Mouse (Mus musculus): ENCODE measurements around the gene Hes6. TPM values are rescaled to one million over a fixed set of nuclear protein-coding genes. Genes with fewer than 3 reads are reported as not detected.

Hes6 gene
- polyA plus RNA-seq, 1 experiment from 2014 or later: 67.3 TPM

- Histone ChIP-seq H3K36me3 (ENCODE audit: control insufficient read depth, insufficient read depth, low read length) (no peaks in the 10 kb centered on the region), H3K4me3 (ENCODE audit: control insufficient read depth in 1 of 2, insufficient read depth in 1 of 2, low read depth in 1 of 2, low read length in 2 of 2) (no peak overlapping the region), H3K9me3 (ENCODE audit: control insufficient read depth, low read length) (no peaks in the 10 kb centered on the region), H3K27ac (replicated peaks in 1 of 2; ENCODE audit: control insufficient read depth in 1 of 2, insufficient read depth in 1 of 2, low read depth in 2 of 2, low read length in 2 of 2) (no peak overlapping the region), H3K4me2 (ENCODE audit: low read length) (no peak overlapping the region), H3K4me1 (ENCODE audit: control insufficient read depth in 2 of 2, insufficient read depth in 2 of 2, low read length in 2 of 2) (peaks cover 40 to 55% of the 10 kb centered on the region in 2 experiments), H3K9ac (ENCODE audit: low read length) (peak overlapping the region; percentile 75), H3K27me3 (ENCODE audit: control insufficient read depth, insufficient read depth, low read length) (no peaks in the 10 kb centered on the region)
- 90% methylated on average over 4 of the region's 4 CpGs for WGBS
- no peak for ATAC-seq (ENCODE audit: insufficient number of reproducible peaks, insufficient read depth, low FRiP score, low read depth)
Measured at GRCm38 (mm10) chr1:91457116-91457515, 43.3 kb upstream of the Hes6 start.

- peaks cover 46 to 62% of the 10 kb centered on the region in 2 experiments for H3K4me1 ChIP-seq (ENCODE audit: control insufficient read depth in 2 of 2, insufficient read depth in 2 of 2, low read length in 2 of 2)
- H3K27me3 ChIP-seq (ENCODE audit: control insufficient read depth, insufficient read depth, low read length): no peaks in the 10 kb centered on the region
- ATAC-seq (ENCODE audit: insufficient number of reproducible peaks, insufficient read depth, low FRiP score, low read depth): no peak
- H3K9me3 ChIP-seq (ENCODE audit: control insufficient read depth, low read length): no peaks in the 10 kb centered on the region
- H3K9ac ChIP-seq (ENCODE audit: low read length): peak overlapping the region; percentile 55
- H3K4me2 ChIP-seq (ENCODE audit: low read length): peak overlapping the region; percentile 25
- no peak overlapping the region for H3K4me3 ChIP-seq (ENCODE audit: control insufficient read depth in 1 of 2, insufficient read depth in 1 of 2, low read depth in 1 of 2, low read length in 2 of 2)
- peak overlapping the region; percentile 25 to 56; a peak in 2 of 4 replicates for H3K27ac ChIP-seq (replicated peaks in 1 of 2; ENCODE audit: control insufficient read depth in 1 of 2, insufficient read depth in 1 of 2, low read depth in 2 of 2, low read length in 2 of 2)
- H3K36me3 ChIP-seq (ENCODE audit: control insufficient read depth, insufficient read depth, low read length): no peaks in the 10 kb centered on the region
- 52% methylated on average over 11 of the region's 11 CpGs for WGBS
Measured at GRCm38 (mm10) chr1:91456301-91456801, 42.5 kb upstream of the Hes6 start.

GRCm38 (mm10) chr1:91455661-91456161, 41.9 kb upstream of the Hes6 start:
- 29% methylated on average over 7 of the region's 7 CpGs for WGBS
- ATAC-seq (ENCODE audit: insufficient number of reproducible peaks, insufficient read depth, low FRiP score, low read depth): no peak
- no peaks in the 10 kb centered on the region for H3K36me3 ChIP-seq (ENCODE audit: control insufficient read depth, insufficient read depth, low read length)
- no peak overlapping the region for H3K4me3 ChIP-seq (ENCODE audit: control insufficient read depth in 1 of 2, insufficient read depth in 1 of 2, low read depth in 1 of 2, low read length in 2 of 2)
- peak overlapping the region; percentile 25 for H3K4me2 ChIP-seq (ENCODE audit: low read length)
- H3K9me3 ChIP-seq (ENCODE audit: control insufficient read depth, low read length): no peaks in the 10 kb centered on the region
- H3K4me1 ChIP-seq (ENCODE audit: control insufficient read depth in 2 of 2, insufficient read depth in 2 of 2, low read length in 2 of 2): peaks cover 53 to 69% of the 10 kb centered on the region in 2 experiments
- no peaks in the 10 kb centered on the region for H3K27me3 ChIP-seq (ENCODE audit: control insufficient read depth, insufficient read depth, low read length)
- H3K9ac ChIP-seq (ENCODE audit: low read length): peak overlapping the region; percentile 55
- H3K27ac ChIP-seq (replicated peaks in 1 of 2; ENCODE audit: control insufficient read depth in 1 of 2, insufficient read depth in 1 of 2, low read depth in 2 of 2, low read length in 2 of 2): peak overlapping the region; percentile 33 to 56; a peak in 3 of 4 replicates

- H3K9ac ChIP-seq (ENCODE audit: low read length): no peak overlapping the region
- no peak overlapping the region for H3K27ac ChIP-seq (replicated peaks in 1 of 2; ENCODE audit: control insufficient read depth in 1 of 2, insufficient read depth in 1 of 2, low read depth in 2 of 2, low read length in 2 of 2)
- 80% methylated on average over 3 of the region's 3 CpGs for WGBS
- H3K27me3 ChIP-seq (ENCODE audit: control insufficient read depth, insufficient read depth, low read length): no peaks in the 10 kb centered on the region
- no peak for ATAC-seq (ENCODE audit: insufficient number of reproducible peaks, insufficient read depth, low FRiP score, low read depth)
- no peak overlapping the region for H3K4me2 ChIP-seq (ENCODE audit: low read length)
- H3K36me3 ChIP-seq (ENCODE audit: control insufficient read depth, insufficient read depth, low read length): no peaks in the 10 kb centered on the region
- H3K9me3 ChIP-seq (ENCODE audit: control insufficient read depth, low read length): no peaks in the 10 kb centered on the region
- no peak overlapping the region for H3K4me3 ChIP-seq (ENCODE audit: control insufficient read depth in 1 of 2, insufficient read depth in 1 of 2, low read depth in 1 of 2, low read length in 2 of 2)
- peaks cover 53 to 72% of the 10 kb centered on the region in 2 experiments for H3K4me1 ChIP-seq (ENCODE audit: control insufficient read depth in 2 of 2, insufficient read depth in 2 of 2, low read length in 2 of 2)
Measured at GRCm38 (mm10) chr1:91454927-91455326, 41.1 kb upstream of the Hes6 start.

- Histone ChIP-seq H3K4me2 (ENCODE audit: low read length) (no peak overlapping the region), H3K4me1 (ENCODE audit: control insufficient read depth in 2 of 2, insufficient read depth in 2 of 2, low read length in 2 of 2) (peaks cover 56 to 74% of the 10 kb centered on the region in 2 experiments), H3K4me3 (ENCODE audit: control insufficient read depth in 1 of 2, insufficient read depth in 1 of 2, low read depth in 1 of 2, low read length in 2 of 2) (no peak overlapping the region), H3K9ac (ENCODE audit: low read length) (peak overlapping the region; percentile 21; the same call in 1 of the 2 replicates), H3K27ac (replicated peaks in 1 of 2; ENCODE audit: control insufficient read depth in 1 of 2, insufficient read depth in 1 of 2, low read depth in 2 of 2, low read length in 2 of 2) (0 out of 4 replicates have a peak overlapping the region, but pooled peaks of 1 of the 2 experiments have one; percentile 6), H3K9me3 (ENCODE audit: control insufficient read depth, low read length) (no peaks in the 10 kb centered on the region), H3K27me3 (ENCODE audit: control insufficient read depth, insufficient read depth, low read length) (no peaks in the 10 kb centered on the region), H3K36me3 (ENCODE audit: control insufficient read depth, insufficient read depth, low read length) (no peaks in the 10 kb centered on the region)
- ATAC-seq (ENCODE audit: insufficient number of reproducible peaks, insufficient read depth, low FRiP score, low read depth): no peak
- 73% methylated on average over 3 of the region's 3 CpGs for WGBS
Measured at GRCm38 (mm10) chr1:91454366-91454765, 40.5 kb upstream of the Hes6 start.

GRCm38 (mm10) chr1:91453932-91454331, 40.1 kb upstream of the Hes6 start:
- no peak for ATAC-seq (ENCODE audit: insufficient number of reproducible peaks, insufficient read depth, low FRiP score, low read depth)
- no peaks in the 10 kb centered on the region for H3K9me3 ChIP-seq (ENCODE audit: control insufficient read depth, low read length)
- no peaks in the 10 kb centered on the region for H3K27me3 ChIP-seq (ENCODE audit: control insufficient read depth, insufficient read depth, low read length)
- H3K9ac ChIP-seq (ENCODE audit: low read length): no peak overlapping the region
- H3K36me3 ChIP-seq (ENCODE audit: control insufficient read depth, insufficient read depth, low read length): no peaks in the 10 kb centered on the region
- 0 out of 4 replicates have a peak overlapping the region, but pooled peaks of 1 of the 2 experiments have one; percentile 6 for H3K27ac ChIP-seq (replicated peaks in 1 of 2; ENCODE audit: control insufficient read depth in 1 of 2, insufficient read depth in 1 of 2, low read depth in 2 of 2, low read length in 2 of 2)
- no peak overlapping the region for H3K4me3 ChIP-seq (ENCODE audit: control insufficient read depth in 1 of 2, insufficient read depth in 1 of 2, low read depth in 1 of 2, low read length in 2 of 2)
- peaks cover 60 to 78% of the 10 kb centered on the region in 2 experiments for H3K4me1 ChIP-seq (ENCODE audit: control insufficient read depth in 2 of 2, insufficient read depth in 2 of 2, low read length in 2 of 2)
- H3K4me2 ChIP-seq (ENCODE audit: low read length): no peak overlapping the region
- 51% methylated on average over 9 of the region's 9 CpGs for WGBS

GRCm38 (mm10) chr1:91451547-91452084, 37.8 kb upstream of the Hes6 start:
- 64% methylated on average over 5 of the region's 5 CpGs for WGBS
- 0 out of 4 replicates have a peak overlapping the region, but pooled peaks of 1 of the 2 experiments have one; percentile 6 for H3K27ac ChIP-seq (replicated peaks in 1 of 2; ENCODE audit: control insufficient read depth in 1 of 2, insufficient read depth in 1 of 2, low read depth in 2 of 2, low read length in 2 of 2)

More at GRCm38 (mm10) chr1:91451547-91452084, 37.8 kb upstream of the Hes6 start:
- Histone ChIP-seq H3K4me1 (ENCODE audit: control insufficient read depth in 2 of 2, insufficient read depth in 2 of 2, low read length in 2 of 2) (peaks cover 60 to 75% of the 10 kb centered on the region in 2 experiments), H3K4me3 (ENCODE audit: control insufficient read depth in 1 of 2, insufficient read depth in 1 of 2, low read depth in 1 of 2, low read length in 2 of 2) (no peak overlapping the region), H3K36me3 (ENCODE audit: control insufficient read depth, insufficient read depth, low read length) (peaks cover 11% of the 10 kb centered on the region), H3K9ac (ENCODE audit: low read length) (no peak overlapping the region), H3K9me3 (ENCODE audit: control insufficient read depth, low read length) (peaks cover 7% of the 10 kb centered on the region; the same call in 1 of the 2 replicates), H3K27me3 (ENCODE audit: control insufficient read depth, insufficient read depth, low read length) (no peaks in the 10 kb centered on the region), H3K4me2 (ENCODE audit: low read length) (no peak overlapping the region)
- ATAC-seq (ENCODE audit: insufficient number of reproducible peaks, insufficient read depth, low FRiP score, low read depth): no peak

Data from heart, embryonic 14.5 days (tissue).